Mouse (Mus musculus) spleen, adult 2 months (tissue): ENCODE results near the gene Pcolce2.

Experiments used
- CTCF ChIP-seq: fragments of 200-500 bp; IDR thresholded peaks from 2 replicates; pipeline ENCODE4 v1.5.1; 2011; ENCODE audit warnings: mild to moderate bottlenecking, inconsistent platforms; ENCODE audit not compliant: insufficient read depth, insufficient read length, insufficient replicate concordance; ENCODE audit errors: extremely low read depth
- POLR2A ChIP-seq: fragments of 200-500 bp; IDR thresholded peaks from 2 replicates; pipeline ENCODE4 v1.6.1; 2011; ENCODE audit warnings: low read depth, low read length, inconsistent platforms

- TF ChIP-seq CTCF, result no peak
- no peak for TF ChIP-seq POLR2A
Measured at GRCm38 (mm10) chr9:95665835-95666234, 28.4 kb downstream of the Pcolce2 start.
